Mouse (Mus musculus) Patski (cell line): ENCODE results near the gene Cpeb3. TPM values are rescaled to one million over a fixed set of nuclear protein-coding genes. Genes with fewer than 3 reads are reported as not detected.
"Not testable (repeated sequence)": the region's sequence is repeated elsewhere in the genome, so short reads cannot be mapped to it uniquely, and the experiment has no call there.

Experiments used
- ATAC-seq: fragments of 100-300 bp; one replicate; pipeline ENCODE4 v1.8.0; 2021
- CTCF ChIA-PET: fragments of 350-600 bp; sonication (Branson Sonifier 250); formaldehyde crosslinking; loops from one replicate; lab custom pipeline; 2022; ENCODE audit warnings: inconsistent platforms; lab: Charles Lee
- POLR2A ChIA-PET: fragments of 350-600 bp; sonication (Branson Sonifier 250); formaldehyde crosslinking; loops from one replicate; lab custom pipeline; 2022; ENCODE audit warnings: antibody characterized with exemption, inconsistent platforms; lab: Charles Lee
- DNase-seq: peaks from one replicate; pipeline ENCODE4 v3.0.0-alpha.2; 2011; ENCODE audit warnings: low read depth, low spot score
- H3K27me3 ChIP-seq: fragments of 371-371 bp; one replicate; pipeline ENCODE4 v1.5.1; 2021
- CTCF ChIP-seq: fragments of 100-300 bp; IDR thresholded peaks from one replicate; pipeline ENCODE4 v1.5.1; 2021
- in situ Hi-C: fragments of 300-500 bp; cut with MboI; formaldehyde crosslinking; loops from 3 replicates; pipeline ENCODE4 v1.11.1; 2018; ENCODE audit warnings: low pct_unique_long_range_greater_than_20kb, mixed read lengths
- polyA plus RNA-seq: library from polyadenylated mRNA; unstranded; gene quantifications from one replicate; pipeline ENCODE4 v1.2.3, GENCODE M21; 2021

Gene Cpeb3
- polyA plus RNA-seq, 1 experiment from 2014 or later: 8.9 TPM

GRCm38 (mm10) chr19:37235818-37236217 lies 27.4 kb upstream of the Cpeb3 start:
- DNase-seq: no peak
- peaks cover 7% of the 10 kb centered on the region for H3K27me3 ChIP-seq
- CTCF ChIA-PET: no interaction called here
- no peak for ATAC-seq
- TF ChIP-seq CTCF: no peak
- in situ Hi-C loops: no loop called here
- POLR2A ChIA-PET: no interaction called here

DNA sequence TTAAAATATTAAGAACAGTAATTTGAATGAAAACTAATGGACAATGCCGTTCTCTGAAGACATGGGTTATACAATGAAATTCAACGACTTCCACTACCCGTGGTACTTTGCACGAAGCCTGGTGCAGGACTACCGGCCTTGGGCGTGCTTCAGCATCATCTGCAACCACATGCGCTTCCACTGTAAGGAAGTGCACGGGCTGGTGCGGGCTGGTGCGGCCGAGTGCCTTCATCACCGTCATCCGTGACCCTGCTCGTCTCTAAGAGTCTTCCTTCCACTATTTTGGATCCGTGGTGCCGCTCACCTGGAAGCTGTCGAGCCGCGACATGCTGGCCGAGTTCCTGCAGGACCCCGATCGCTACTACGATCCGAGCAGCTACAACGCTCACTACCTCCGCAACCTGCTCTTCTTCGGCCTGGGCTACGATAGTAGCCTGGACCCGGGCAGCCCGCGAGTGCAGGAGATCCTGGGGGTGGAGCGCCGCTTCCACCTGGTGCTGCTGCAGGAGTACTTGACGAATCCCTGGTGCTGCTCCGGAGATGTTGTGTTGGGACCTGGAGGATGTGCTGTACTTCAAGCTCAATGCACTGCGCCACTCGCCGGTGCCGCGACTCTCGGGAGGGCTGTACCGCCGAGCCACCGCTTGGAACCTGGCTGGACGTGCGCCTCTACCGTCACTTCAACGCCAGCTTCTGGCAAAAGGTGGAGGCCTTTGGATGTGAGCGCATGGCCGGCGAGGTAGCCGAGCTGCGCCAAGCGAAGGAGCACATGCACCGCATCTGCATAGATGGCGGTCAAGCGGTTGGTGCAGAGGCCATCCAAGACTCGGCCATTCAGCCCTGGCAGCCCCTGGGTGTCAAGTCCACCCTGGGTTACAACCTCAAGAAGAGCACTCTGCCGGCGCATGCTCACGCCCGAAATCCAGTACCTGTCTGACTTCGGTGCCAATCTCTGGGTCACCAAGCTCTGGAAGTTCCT lies 25.4 kb upstream of the Cpeb3 start:
- in situ Hi-C loops: no loop called here
- H3K27me3 ChIP-seq: peaks cover 7% of the 10 kb centered on the region
- DNase-seq (no peak), ATAC-seq (no peak)
- no peak for TF ChIP-seq CTCF
- CTCF ChIA-PET: interaction anchor here (0.9 kb wide), 1 partner anchor 15 kb away, joined by 3 read pairs; no protein-coding TSS in a partner anchor
- POLR2A ChIA-PET: no interaction called here

DNA sequence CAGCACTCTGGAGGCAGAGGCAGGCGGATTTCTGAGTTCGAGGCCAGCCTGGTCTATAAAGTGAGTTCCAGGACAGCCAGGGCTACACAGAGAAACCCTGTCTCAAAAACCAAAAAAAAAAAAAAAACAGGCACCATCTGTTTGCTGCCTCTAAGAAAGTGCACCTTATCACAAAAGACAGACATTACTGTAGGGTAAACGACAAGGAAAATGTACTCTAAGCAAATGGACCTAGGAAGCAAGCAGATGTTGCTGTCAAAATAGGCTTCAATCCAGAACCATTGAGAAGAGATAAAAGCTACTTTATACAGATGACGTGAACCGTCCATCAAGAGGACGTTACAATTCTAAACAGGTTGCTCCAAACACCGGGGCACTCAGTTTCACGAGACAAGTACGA lies 24.2 kb upstream of the Cpeb3 start:
- DNase-seq, H3K27me3 ChIP-seq, in situ Hi-C loops, ATAC-seq, POLR2A ChIA-PET: not testable (repeated sequence)
- CTCF ChIA-PET: interaction anchor here (0.9 kb wide), 1 partner anchor 13 kb away, joined by 3 read pairs; no protein-coding TSS in a partner anchor

DNA sequence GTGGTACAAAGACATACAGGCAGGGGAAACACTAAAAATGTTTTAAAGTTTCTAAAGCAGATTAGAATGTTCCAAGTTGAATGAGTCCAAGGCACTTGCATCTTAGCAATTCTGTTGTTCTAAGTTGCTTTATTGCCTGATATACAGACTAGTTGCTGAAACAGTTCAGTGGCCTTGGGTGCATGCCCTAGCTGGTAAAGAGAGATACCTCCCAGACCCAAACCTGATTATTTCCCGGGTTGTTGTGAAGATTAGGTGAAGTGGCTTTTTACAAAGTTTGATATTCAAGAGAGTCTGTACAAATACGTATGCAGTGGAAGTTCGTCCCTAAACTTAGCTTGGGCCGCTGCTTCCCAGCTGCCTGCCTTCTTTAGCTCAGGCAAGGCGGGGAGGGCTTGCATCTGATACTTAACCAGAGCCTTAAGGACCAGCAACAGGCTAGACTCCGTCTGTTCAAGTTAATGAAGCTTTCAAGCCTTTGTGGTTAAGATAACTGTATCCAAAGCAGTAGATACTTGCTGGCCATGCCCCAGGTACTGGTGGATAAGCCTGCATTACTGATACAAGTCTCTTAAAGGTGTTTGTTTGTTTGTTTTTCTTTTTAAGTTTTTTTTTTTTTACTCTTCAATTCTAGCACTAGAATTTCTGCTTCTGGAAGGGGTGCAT lies 16.9 kb upstream of the Cpeb3 start:
- ChIA-PET CTCF (no interaction called here), POLR2A (no interaction called here)
- in situ Hi-C loops: no loop called here
- TF ChIP-seq CTCF: no peak
- DNase-seq (no peak), ATAC-seq (no peak)
- no peaks in the 10 kb centered on the region for H3K27me3 ChIP-seq

DNA sequence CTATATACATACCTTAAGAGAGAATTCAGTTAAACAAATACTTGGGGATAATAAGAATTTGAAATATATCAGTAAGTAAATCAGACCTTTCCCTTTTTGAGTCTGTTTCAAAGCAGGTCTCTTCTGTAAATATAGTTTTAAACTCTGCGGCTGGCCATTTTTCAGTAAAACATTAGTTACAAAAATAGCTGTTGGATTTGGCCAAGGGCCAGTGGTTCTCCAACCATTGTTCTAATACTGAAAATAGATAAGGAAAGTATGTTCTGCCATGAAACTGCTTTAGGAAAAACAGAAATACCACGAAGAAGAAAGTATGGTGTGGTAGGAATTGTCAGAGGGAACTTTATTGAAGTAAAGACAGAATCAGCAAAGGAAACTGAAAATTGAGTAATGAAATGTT lies 6.3 kb upstream of the Cpeb3 start:
- CTCF ChIA-PET: no interaction called here
- DNase-seq (no peak), ATAC-seq (no peak)
- no peaks in the 10 kb centered on the region for H3K27me3 ChIP-seq
- in situ Hi-C loops: no loop called here
- POLR2A ChIA-PET: no interaction called here
- no peak for TF ChIP-seq CTCF

GRCm38 (mm10) chr19:37211416-37211815 lies 3.0 kb upstream of the Cpeb3 start:
- ATAC-seq (no peak), DNase-seq (no peak)
- in situ Hi-C loops: no loop called here
- no peak for TF ChIP-seq CTCF
- ChIA-PET CTCF (interaction anchor here (0.6 to 1.9 kb wide), 4 partner anchors 34 to 161 kb away, joined by 3 to 4 read pairs (median 3); no protein-coding TSS in a partner anchor), POLR2A (no interaction called here)
- no peaks in the 10 kb centered on the region for H3K27me3 ChIP-seq

DNA sequence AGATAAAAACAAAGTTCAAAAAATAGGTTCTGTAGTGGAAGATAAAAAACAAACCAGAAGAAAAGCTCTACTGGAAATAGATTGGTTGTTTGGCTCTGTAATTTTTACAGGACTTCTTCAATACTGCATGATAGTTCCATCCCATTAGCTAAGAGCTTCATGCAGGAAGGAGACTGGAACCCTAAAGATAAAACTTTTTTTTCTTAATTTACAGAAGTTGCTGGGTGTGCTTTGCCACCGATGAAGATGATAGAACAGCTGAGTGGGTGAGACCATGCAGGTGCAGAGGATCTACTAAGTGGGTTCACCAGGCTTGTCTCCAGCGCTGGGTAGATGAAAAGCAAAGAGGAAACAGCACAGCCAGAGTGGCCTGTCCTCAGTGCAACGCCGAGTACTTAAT lies 2.1 kb upstream of the Cpeb3 start:
- in situ Hi-C loops: no loop called here
- DNase-seq (no peak), ATAC-seq (no peak)
- TF ChIP-seq CTCF: no peak
- CTCF ChIA-PET: interaction anchor here (0.7 to 2.5 kb wide), 7 partner anchors 8 to 250 kb away, joined by 3 to 9 read pairs (median 3); no protein-coding TSS in a partner anchor
- POLR2A ChIA-PET: interaction anchor here (0.6 to 1.5 kb wide), 2 partner anchors 15 to 35 kb away, joined by 3 to 5 read pairs; no protein-coding TSS in a partner anchor
- H3K27me3 ChIP-seq: no peaks in the 10 kb centered on the region

DNA sequence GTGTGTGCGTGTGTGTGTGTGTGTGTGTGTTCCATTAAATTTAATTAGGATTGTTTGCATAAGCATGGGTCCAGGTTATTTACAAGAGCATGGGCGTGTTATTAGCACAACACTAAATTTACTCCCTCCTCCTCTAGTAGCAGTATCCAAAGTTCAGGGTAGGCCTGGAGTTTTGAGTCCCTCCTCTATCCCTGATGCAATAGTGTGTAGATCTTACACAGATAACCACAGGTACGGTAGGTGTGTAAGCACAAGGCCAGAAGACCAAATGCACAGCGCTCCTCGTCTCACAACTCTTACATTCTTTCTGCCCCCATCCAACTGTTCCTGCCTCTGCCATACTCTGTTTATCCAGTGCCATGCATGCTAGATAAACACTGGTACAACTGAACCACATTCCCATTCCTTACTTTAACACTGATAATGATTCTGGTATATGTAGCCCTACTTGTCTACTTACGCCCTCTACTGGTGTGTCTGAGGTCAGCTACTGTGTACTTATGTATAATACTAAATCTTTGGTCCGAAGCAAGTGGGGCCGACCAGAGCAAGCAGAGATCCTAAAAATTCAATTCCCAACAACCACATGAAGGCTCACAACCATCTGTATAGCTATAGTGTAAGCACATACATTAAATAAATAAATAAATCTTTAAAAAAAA lies 1.2 kb upstream of the Cpeb3 start:
- POLR2A ChIA-PET: interaction anchor here (0.6 to 1.5 kb wide), 2 partner anchors 35 to 194 kb away, joined by 3 to 5 read pairs; no protein-coding TSS in a partner anchor
- peak; percentile 61 for TF ChIP-seq CTCF
- CTCF ChIA-PET: interaction anchor here (0.9 to 2.5 kb wide), 6 partner anchors 9 to 176 kb away, joined by 3 to 9 read pairs (median 4); no protein-coding TSS in a partner anchor
- DNase-seq (no peak), ATAC-seq (no peak)
- in situ Hi-C loops: no loop called here
- H3K27me3 ChIP-seq: no peaks in the 10 kb centered on the region

DNA sequence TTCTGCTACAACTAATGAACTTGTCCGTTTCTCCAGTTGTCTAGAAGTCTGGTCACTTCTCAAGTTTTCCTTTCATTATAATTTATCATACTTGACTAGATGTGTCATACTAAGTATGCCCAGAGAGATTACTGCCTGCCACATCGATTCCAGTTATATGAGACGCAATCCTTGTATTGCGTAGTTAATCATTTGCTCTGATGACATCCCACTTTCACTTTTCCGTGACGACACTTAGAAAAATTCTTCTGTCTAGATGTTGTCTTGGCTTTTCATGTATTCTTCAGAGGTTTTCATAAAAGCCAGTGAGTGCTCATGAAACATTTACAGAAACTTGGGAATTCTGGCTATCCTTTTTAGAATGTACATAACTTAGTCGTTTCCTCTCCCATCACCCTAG lies 585 bp upstream of the Cpeb3 start:
- ChIA-PET POLR2A (interaction anchor here (0.6 to 1.5 kb wide), 2 partner anchors 34 to 193 kb away, joined by 3 to 5 read pairs; no protein-coding TSS in a partner anchor), CTCF (interaction anchor here (0.8 to 2.5 kb wide), 3 partner anchors 12 to 158 kb away, joined by 3 to 9 read pairs (median 4); no protein-coding TSS in a partner anchor)
- DNase-seq: peak; percentile 15
- H3K27me3 ChIP-seq: no peaks in the 10 kb centered on the region
- in situ Hi-C loops: no loop called here
- no peak for ATAC-seq
- TF ChIP-seq CTCF: no peak
